Mouse (Mus musculus): ENCODE data around the gene Fam19a3.
"Not testable (repeated sequence)": the region's sequence is repeated elsewhere in the genome, so short reads cannot be mapped to it uniquely, and the experiment has no call there.

Gene Fam19a3

DNA sequence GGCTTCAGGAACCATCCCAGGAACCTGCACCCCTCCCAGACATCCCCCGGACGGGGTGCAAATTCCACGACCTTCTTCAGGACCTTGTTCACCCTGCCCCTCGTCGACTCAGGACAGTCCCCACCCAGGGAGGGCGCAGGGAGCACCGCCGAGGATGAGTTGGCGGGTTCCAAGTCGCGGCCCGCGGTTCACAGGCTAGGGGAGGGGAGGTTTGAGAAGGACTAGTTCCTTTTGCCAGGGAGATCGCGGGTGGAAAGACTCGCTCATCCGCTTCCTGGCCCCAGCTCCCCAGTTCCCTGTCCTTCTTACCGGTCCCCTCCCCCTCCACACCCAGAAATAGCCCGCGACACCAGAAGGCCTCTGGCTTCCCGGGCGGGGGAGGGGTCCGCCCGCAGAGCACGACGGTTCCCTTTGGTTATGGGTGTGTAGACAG is at the start of gene Fam19a3:
Gene Fam19a3, minus strand, starts transcription at position 370 of the 433 bp plus-strand sequence.
- no peak for DNase-seq

- DNase-seq: no peak
Measured at GRCm38 (mm10) chr3:104822413-104822812, 40.8 kb upstream of the Fam19a3 start.

DNA sequence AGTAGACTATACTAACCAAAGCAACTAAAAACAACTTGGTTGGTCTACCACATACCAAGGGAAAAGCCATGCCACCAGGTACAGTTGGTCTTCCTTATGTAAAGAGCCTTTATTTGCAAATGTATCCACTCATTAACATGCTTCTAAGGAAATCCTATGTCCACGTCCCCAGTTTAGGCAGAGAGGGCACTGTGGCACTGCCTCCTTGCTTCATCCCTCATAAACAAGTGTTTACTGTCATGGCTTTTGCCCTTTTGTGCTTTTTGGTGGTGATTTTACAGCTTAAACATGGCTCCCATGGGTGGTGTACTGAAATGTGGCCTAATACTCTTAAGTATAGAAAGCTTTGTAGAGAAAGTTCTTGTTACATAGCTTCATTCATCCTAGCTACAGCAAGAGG is 38.8 kb upstream of the Fam19a3 start:
- no peak for DNase-seq

DNA sequence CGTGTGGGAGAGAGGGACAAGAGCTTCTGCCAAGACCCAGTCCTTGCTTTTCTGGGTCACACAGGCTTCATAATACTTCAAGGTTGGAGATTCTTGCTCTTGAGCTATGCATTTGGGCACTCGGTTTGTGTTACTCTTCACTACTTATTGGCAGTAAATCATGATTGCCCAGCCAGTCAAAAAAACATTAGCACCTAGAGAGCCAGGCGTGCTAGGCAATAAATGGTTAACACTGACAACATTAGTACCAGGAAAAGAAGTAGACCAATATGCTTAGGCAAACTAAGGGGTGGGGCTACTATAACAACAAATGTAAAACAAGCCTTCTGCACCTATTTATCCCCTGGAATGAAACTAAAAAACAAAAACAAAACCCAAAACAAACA is 37.1 kb upstream of the Fam19a3 start:
- no peak for DNase-seq

DNA sequence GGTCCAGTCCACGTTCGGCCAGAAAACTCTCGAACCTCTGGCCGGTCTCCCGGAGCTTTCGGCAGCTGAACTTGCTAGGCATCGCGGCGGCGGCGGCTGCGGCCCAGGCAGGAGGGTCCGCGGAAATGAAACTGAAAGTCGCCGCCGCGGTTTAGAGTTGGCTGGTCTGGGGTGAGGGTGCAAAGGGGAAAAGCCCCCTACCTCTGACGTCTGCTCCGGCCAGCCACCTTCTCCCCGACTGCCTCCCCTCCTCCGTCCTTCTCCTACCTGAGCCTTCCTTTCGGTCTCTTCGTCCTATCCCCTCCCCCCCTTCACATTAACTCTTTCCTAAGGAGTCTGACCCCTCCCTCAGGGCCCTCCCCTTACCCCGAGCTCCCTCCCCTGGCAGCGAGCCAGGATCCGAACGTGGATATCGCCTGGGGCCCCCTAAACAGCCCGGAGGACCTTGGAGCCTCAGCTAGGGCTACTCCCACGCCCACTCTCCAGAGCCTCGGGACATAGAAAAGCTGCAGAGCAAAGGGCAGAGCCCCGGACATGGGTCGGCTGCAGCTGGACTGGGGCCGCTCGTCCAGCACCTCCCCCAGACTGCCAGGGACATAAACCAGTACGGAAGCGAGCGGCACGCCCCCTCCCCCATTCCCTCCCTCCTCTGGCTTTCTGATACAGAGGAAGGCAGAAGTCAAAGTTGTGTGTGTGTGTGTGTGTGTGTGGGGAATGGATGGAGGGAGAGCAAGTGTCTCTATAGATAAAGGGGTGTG is 36.5 kb upstream of the Fam19a3 start, which contains the start of gene Mov10:
Gene Mov10, minus strand, starts transcription at position 573 of the 758 bp plus-strand sequence.
- DNase-seq: peak; percentile 19

- peak; percentile 47 for DNase-seq
Measured at GRCm38 (mm10) chr3:104817481-104817990, 35.9 kb upstream of the Fam19a3 start.

GRCm38 (mm10) chr3:104816130-104816529 is 34.5 kb upstream of the Fam19a3 start:
- no peak for DNase-seq

GRCm38 (mm10) chr3:104815346-104815745 is 33.7 kb upstream of the Fam19a3 start:
- DNase-seq: no peak

DNA sequence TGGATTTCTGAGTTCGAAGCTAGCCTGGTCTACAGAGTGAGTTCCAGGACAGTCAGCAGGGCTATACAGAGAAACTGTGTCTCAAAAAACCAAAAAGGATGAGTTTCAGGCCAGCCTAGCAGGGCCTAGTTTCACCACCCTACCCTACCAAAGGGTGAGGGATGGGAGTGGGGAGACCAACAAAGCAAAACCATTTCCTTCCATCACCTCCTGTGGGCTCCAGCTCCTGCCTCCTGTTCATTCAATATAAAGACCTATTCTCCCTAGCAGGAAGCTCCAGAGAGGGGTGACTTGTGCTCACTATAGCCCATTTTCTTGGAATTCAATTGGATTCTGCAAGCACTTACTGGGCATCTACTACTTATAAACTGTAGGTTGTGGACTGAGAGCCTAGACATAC is 33.1 kb upstream of the Fam19a3 start:
- no peak for DNase-seq

DNA sequence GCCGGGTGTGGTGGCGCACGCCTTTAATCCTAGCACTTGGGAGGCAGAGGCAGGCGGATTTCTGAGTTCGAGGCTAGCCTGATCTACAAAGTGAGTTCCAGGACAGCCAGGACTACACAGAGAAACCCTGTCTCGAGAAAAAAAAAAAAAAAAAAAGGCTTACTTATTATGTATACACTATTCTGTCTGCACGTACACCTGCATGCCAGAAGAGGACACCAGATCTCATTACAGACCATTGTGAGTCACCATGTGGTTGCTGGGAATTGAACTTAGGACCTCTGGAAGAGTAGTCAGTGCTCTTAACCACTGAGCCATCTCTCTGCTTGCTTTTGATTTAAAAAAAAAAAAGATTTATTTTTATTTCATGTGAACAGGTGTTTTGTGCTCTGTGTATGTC is 31.6 kb upstream of the Fam19a3 start:
- not testable (repeated sequence) for DNase-seq

GRCm38 (mm10) chr3:104812254-104812653 is 30.6 kb upstream of the Fam19a3 start:
- no peak for DNase-seq

DNA sequence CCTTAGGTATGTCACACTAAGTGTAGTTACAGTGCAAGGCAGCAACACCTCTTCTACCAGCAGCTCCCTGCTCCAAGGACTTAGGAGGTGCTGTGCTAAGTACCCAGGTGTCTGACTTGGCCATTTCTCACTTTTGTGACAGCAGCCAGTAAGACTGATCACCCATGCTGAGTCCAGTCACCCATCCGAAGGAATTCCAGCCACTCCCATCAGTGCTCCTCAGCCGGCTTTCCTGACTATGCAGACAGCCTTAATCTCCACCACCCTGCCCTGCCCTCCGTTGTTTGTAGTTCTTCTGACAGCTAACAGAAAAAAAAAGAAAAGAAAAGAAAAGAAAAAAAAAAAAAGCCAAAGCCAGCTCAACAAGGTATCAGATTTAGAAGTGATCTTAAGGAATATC is 30.1 kb upstream of the Fam19a3 start:
- DNase-seq: no peak

GRCm38 (mm10) chr3:104805539-104805938 is 23.9 kb upstream of the Fam19a3 start:
- DNase-seq: no peak

GRCm38 (mm10) chr3:104804312-104804711 is 22.7 kb upstream of the Fam19a3 start:
- DNase-seq: no peak

DNA sequence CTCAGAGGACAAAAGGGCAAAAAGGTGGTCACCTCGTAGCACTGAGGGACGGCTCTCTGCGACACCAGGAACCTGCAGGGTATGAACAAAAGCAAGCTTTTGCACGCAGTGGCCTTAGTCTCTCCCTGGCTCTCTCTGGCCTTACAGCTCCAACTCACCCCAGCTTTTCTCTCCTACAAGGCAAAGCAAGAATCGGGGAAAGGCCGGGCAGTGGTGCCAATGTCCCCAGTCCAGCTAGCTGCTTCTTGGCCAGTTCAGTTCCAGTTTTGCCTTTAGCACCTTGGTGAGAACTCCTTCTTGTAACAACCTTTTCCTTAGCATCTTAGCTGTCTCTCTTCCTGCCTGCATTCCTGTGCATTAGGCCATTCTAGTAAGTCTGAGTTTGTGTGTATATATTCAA is 19.8 kb upstream of the Fam19a3 start:
- no peak for DNase-seq

- DNase-seq: no peak
Measured at GRCm38 (mm10) chr3:104800681-104801080, 19.0 kb upstream of the Fam19a3 start.

GRCm38 (mm10) chr3:104796430-104797082 is 14.9 kb upstream of the Fam19a3 start:
- no peak for DNase-seq

- no peak for DNase-seq
Measured at GRCm38 (mm10) chr3:104795661-104796340, 14.2 kb upstream of the Fam19a3 start.

DNA sequence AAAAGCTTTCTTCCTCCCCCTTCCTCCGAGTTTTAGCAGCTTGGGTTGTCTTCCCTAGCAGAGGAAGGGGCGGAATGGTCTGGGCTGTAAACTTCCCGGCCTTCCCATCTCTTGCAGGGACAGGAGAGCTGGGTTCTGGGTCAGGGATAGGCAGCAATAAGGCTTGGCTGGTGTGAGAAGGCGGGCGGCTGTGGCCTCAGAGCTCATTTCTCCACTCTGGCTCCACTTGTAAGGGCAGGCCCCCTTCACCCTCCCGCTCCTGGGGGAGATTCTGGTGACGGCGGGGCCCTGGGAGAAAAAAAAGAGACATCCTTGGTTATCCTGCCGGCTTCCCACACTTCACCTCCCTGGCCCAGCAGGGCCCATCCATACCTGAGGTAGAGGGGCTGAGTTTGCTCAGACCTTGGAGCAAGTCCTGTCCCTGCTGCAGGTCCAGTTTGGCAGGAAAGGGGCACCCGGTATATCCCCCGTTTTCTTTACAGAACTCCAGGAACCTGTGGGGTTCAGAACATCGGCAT is 13.4 kb upstream of the Fam19a3 start:
- no peak for DNase-seq

DNA sequence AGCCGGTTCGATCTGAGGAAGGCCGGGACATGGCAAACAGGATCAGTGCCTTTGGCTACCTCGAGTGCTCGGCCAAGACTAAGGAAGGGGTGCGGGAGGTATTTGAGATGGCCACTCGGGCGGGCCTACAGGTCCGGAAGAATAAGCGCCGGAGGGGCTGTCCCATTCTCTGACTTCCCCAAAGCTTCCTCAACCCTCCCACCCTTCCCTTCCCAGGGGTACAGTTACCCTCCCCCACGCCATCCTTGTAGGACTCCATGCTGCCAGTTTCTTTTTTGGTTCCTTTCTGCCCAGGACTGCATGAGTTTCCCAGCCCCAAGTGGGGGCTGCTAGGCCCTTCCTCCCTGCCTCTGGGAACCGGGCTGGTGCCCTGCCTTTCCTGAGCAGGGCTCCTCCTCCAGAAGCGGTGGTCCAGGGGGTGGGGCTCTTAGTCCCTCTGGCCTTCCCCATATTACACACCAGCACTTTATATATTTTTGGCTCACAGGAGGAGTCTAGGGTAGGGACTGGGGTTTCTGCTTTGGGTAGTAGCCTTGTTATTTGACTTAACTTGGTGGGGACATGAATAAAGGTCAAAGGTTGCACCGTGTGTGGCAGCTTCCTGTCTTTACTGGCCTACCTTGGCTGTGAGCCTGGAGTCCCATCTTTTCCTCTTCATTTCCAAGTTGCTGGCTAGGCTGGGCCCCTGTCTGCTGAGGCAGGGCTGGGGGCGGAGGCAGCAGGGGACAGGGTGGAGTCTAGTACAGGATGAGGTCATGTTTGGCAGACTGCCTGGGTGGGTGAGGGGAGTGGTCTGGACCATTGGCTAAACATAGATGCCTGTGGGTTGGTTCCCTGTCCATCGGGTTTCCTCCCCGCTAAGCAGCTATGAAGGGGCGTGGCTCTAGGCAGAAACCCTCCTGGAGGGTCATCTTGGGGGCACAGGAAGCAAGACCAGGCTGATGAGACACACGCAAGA is 12.5 kb upstream of the Fam19a3 start:
- peak; percentile 51 for DNase-seq

GRCm38 (mm10) chr3:104792360-104793270 is 11.0 kb upstream of the Fam19a3 start:
- peak; percentile 25 for DNase-seq
